Mouse (Mus musculus): Measurements from ENCODE around the gene Mdm4. TPM values are rescaled to one million over a fixed set of nuclear protein-coding genes. Genes with fewer than 3 reads are reported as not detected.
A peak's percentile ranks its signal among the peaks of the same experiment; 100 is the strongest.

Mdm4 gene
- polyA plus RNA-seq, 1 experiment from 2014 or later: 53.5 TPM

DNA sequence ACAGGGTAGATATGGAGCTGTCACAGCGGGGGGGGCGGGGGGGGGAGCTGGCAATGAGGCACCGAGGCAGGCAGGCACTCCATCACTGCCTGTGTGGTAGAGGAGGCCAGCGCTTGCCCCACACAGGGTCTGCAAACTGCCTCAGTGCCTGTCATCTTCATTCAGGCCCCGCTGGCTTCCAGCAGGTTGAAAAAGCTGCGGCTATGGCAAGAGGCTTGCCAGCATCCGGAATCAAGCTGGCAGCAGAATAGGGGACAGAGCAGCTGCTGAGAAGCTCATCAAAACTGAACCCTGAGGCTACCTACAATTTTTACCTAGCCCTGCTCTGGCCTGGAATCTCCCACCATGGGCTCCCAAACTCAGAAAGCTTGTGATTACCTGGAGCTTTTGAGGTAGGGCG is 112.8 kb downstream of the Mdm4 start:
- 11% methylated on average over 8 of the region's 8 CpGs for WGBS
- Histone ChIP-seq H3K36me3 (ENCODE audit: control insufficient read depth, insufficient read depth, low read length) (no peaks in the 10 kb centered on the region), H3K9me3 (ENCODE audit: control insufficient read depth, low read length) (no peaks in the 10 kb centered on the region), H3K4me3 (replicated peaks; ENCODE audit: low read depth, low read length) (no peak overlapping the region), H3K27me3 (ENCODE audit: control insufficient read depth, insufficient read depth, low read length) (no peaks in the 10 kb centered on the region), H3K27ac (replicated peaks; ENCODE audit: low read depth, low read length) (peak overlapping the region; percentile 46), H3K9ac (replicated peaks; ENCODE audit: low read length) (no peak overlapping the region), H3K4me2 (ENCODE audit: low read length) (no peak overlapping the region), H3K4me1 (ENCODE audit: control insufficient read depth, insufficient read depth, low read length) (peaks cover 44% of the 10 kb centered on the region)
- ATAC-seq (ENCODE audit: low FRiP score, low TSS enrichment) (no peak), DNase-seq (peak; percentile 66)

DNA sequence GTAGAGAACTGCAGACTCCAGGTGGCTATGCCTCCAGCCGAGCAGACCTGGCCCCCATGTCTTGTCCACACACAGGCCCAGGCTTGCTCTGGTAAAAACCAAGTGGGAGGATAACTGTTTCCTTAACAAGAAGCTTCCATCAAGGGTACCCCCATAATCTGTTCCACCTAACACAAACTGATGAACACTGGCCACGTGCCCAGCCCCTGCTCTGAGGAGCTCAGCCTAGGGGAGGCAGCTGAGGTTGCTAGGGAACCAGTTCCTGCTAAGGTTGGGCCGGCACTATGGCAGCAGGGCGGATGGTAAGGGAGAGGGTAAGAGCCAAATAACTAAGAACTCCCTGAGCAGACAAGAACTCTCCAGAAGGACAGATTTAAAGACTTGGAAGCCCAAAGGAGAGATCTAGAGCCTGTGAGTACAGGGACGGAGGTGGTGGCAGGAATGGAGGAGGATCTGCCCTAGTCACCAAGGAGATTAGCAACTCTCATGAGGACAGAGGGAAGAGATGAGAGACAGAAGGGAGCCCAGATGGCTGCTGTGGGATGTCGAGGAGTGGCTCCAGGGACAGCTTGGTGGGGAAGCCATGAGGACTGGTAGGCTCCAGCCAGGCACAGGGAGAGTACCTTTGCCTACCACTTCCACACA is 114.4 kb downstream of the Mdm4 start:
- WGBS: 32% methylated on average over 6 of the region's 6 CpGs
- Histone ChIP-seq H3K36me3 (ENCODE audit: control insufficient read depth, insufficient read depth, low read length) (no peaks in the 10 kb centered on the region), H3K4me3 (replicated peaks; ENCODE audit: low read depth, low read length) (no peak overlapping the region), H3K4me1 (ENCODE audit: control insufficient read depth, insufficient read depth, low read length) (peaks cover 38% of the 10 kb centered on the region), H3K9me3 (ENCODE audit: control insufficient read depth, low read length) (no peaks in the 10 kb centered on the region), H3K9ac (replicated peaks; ENCODE audit: low read length) (no peak overlapping the region), H3K4me2 (ENCODE audit: low read length) (no peak overlapping the region), H3K27ac (replicated peaks; ENCODE audit: low read depth, low read length) (no peak overlapping the region), H3K27me3 (ENCODE audit: control insufficient read depth, insufficient read depth, low read length) (no peaks in the 10 kb centered on the region)
- ATAC-seq (ENCODE audit: low FRiP score, low TSS enrichment) (no peak), DNase-seq (peak; percentile 67)

DNA sequence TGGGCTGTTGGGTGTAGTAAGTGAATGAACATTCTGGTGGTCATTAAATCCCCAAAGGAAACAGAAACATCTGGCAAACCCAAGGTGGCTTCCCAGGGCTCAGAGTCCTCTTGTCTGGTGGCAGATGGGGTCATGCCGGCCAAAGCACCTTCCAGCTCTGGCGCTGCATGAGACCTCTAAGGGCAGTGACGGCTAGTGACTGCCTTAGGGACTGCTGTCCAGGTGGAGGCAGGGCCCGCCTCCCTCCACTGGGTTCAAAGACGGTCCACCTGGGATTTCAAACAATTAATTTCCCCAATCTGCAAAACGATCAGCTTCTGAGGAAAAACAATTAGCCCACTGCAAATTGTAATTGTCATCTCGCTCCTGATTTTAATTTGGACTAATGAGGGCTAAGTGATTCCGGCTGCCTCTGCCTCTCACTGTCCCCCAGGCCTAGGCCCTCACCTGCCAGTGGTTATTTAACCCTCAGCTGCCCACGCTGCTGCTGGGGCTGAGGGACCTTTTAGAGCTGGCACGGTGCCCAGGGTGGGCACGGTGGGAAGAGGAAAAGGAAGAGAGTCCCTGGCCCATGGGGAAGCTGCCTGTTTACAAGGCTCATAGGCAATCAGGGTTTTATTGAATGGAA is 119.8 kb downstream of the Mdm4 start:
- Histone ChIP-seq H3K27me3 (ENCODE audit: control insufficient read depth, insufficient read depth, low read length) (no peaks in the 10 kb centered on the region), H3K9ac (replicated peaks; ENCODE audit: low read length) (no peak overlapping the region), H3K27ac (replicated peaks; ENCODE audit: low read depth, low read length) (no peak overlapping the region; the same call in 1 of the 2 replicates), H3K4me3 (replicated peaks; ENCODE audit: low read depth, low read length) (no peak overlapping the region), H3K4me2 (ENCODE audit: low read length) (no peak overlapping the region), H3K9me3 (ENCODE audit: control insufficient read depth, low read length) (no peaks in the 10 kb centered on the region), H3K36me3 (ENCODE audit: control insufficient read depth, insufficient read depth, low read length) (no peaks in the 10 kb centered on the region), H3K4me1 (ENCODE audit: control insufficient read depth, insufficient read depth, low read length) (peaks cover 16% of the 10 kb centered on the region)
- DNase-seq: peak; percentile 58
- peak; percentile 40; the same call in 1 of the 2 replicates for ATAC-seq (ENCODE audit: low FRiP score, low TSS enrichment)
- 49% methylated on average over 11 of the region's 11 CpGs for WGBS

DNA sequence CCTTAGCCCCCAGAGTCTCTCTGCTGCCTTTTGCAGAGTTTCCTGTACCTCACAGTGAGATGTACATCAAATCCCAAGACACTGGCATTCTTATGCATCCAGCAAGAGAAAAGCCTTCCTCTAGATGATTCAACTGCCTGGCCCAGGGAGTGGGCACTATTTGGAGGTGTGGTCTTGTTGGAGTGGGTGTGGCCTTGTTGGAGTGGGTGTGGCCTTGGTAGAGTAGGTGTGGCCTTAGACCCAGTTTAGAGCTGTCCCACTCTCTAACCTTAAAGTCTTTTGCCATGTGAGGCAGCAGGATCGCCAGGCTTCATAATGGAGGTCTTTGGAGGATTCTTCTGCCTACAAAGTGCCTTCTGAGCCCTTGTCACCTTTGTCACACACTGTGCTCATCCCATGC is 120.4 kb downstream of the Mdm4 start:
- H3K4me3 ChIP-seq (replicated peaks; ENCODE audit: low read depth, low read length): no peak overlapping the region
- no peak for ATAC-seq (ENCODE audit: low FRiP score, low TSS enrichment)
- H3K4me1 ChIP-seq (ENCODE audit: control insufficient read depth, insufficient read depth, low read length): peaks cover 16% of the 10 kb centered on the region
- 83% methylated on average over 1 of the region's 1 CpGs for WGBS
- H3K4me2 ChIP-seq (ENCODE audit: low read length): no peak overlapping the region
- H3K36me3 ChIP-seq (ENCODE audit: control insufficient read depth, insufficient read depth, low read length): no peaks in the 10 kb centered on the region
- no peak overlapping the region for H3K27ac ChIP-seq (replicated peaks; ENCODE audit: low read depth, low read length)
- H3K9me3 ChIP-seq (ENCODE audit: control insufficient read depth, low read length): no peaks in the 10 kb centered on the region
- H3K9ac ChIP-seq (replicated peaks; ENCODE audit: low read length): no peak overlapping the region
- H3K27me3 ChIP-seq (ENCODE audit: control insufficient read depth, insufficient read depth, low read length): no peaks in the 10 kb centered on the region
- DNase-seq: no peak

Small RNA genes lying within 50 kb of the gene (microRNA-seq; reads per million reads assigned to microRNA genes)
- gene Gm44300: not detected

Other genes with a start within 250 kb of the Mdm4 start
- gene Lrrn2, start 150.3 kb downstream of the Mdm4 start, polyA plus RNA-seq (2014; fragmentation: Nextera tagmentation; extraction: Ambion mirVana): 36.5 and 37.0 TPM in 2 replicates
- gene Pik3c2b, start 15.1 kb upstream of the Mdm4 start, polyA plus RNA-seq (2014; fragmentation: Nextera tagmentation; extraction: Ambion mirVana): 14.3 and 17.0 TPM in 2 replicates
- gene Ppp1r15b, start 100.6 kb upstream of the Mdm4 start, polyA plus RNA-seq (2014; fragmentation: Nextera tagmentation; extraction: Ambion mirVana): 18.1 and 36.2 TPM in 2 replicates
- gene Plekha6, start 133.6 kb upstream of the Mdm4 start, polyA plus RNA-seq (2014; fragmentation: Nextera tagmentation; extraction: Ambion mirVana): 18.4 and 25.4 TPM in 2 replicates